Mouse (Mus musculus): ENCODE results near the gene C530025M09Rik. TPM values are rescaled to one million over a fixed set of nuclear protein-coding genes. Genes with fewer than 3 reads are reported as not detected.

Gene C530025M09Rik
- 0.85 and 0.95 TPM in 2 replicates for polyA plus RNA-seq (2015; fragmentation: Nextera tagmentation; extraction: Ambion mirVana)

DNA sequence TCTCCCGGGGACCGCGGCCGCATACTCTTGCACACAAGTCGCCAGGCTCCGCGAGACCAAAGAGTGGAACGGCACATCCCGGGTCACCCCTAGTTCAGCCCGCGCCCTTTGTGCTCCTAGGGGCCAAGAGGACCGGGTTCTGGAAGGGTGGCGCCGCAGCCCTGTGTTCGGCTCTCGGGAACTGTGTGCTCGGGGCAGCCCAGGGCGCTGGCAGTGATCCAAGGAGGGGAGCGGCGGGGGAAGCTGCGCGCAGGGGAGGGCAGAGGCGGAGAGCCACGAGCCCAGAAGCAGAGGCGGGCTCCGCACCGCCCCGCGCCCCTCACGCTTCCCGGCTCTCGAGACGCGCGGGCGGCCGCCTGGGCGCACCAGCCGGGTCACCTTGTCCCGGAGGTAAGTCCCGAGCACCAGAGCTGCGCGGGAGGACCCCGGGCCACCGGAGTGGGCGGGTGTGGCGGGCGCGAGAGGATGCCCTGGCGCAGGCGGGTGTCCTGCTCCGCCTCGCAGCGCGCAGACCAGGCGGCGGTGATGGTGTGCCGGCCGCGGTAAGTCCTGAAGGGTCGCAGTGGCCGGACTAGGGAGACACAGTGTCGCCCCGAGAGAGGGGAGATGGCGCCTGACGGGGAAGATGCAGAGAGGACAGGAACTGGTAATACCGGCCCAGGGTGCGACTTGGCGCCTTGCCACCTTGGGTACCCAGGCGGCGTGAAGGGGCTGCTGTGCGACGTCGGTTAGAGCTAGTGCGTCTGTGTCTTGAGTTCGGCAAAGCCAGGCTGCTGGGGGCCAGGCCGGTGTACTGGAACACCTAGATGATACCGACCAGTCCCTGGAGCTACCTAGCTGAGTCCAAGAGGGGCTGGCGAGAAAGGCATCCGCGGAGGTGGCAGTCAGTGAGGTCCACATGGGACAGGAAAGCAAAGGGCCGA is at the start of gene C530025M09Rik:
C530025M09Rik (minus strand) TSS at position 678 of the 923 bp plus-strand sequence.
- H3K4me1 ChIP-seq (replicated peaks): peaks cover 21% of the 10 kb centered on the region
- H3K27ac ChIP-seq: peak within 1 kb of the TSS; percentile 19; the same call in 1 of the 2 replicates
- H3K36me3 ChIP-seq: no peaks in the 10 kb centered on the region
- H3K9me3 ChIP-seq: no peaks in the 10 kb centered on the region
- H3K4me3 ChIP-seq (replicated peaks): peak within 1 kb of the TSS; percentile 70
- peak; percentile 93 for ATAC-seq
- WGBS: under 1% methylated on average over 63 of the region's 82 CpGs
- H3K4me2 ChIP-seq (replicated peaks): peak within 1 kb of the TSS; percentile 93
- peaks cover 49% of the 10 kb centered on the region for H3K27me3 ChIP-seq
- peak within 1 kb of the TSS; percentile 73 for H3K9ac ChIP-seq (replicated peaks)

DNA sequence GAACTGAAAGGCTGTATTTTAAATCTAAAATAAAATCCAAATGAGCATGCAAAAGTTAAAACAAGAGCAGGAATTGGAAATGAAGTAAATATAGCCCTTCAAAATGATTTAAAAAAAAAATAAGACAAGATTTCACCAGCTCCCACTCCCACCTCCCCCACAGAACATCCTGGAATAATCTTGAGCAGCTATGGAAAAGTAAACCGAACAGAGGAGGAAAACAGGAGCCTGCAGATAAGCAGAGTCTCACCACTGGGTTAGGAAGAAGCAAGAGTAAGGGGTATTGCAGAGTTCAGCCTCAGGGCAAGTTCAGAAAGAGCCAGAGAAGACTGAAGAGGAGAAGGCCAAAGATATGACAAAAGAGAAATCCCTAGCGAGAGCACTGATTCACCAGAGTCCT is 46.9 kb upstream of the C530025M09Rik start:
- Histone ChIP-seq H3K27me3 (no peaks in the 10 kb centered on the region), H3K9ac (replicated peaks) (no peak overlapping the region), H3K4me2 (replicated peaks) (no peak overlapping the region), H3K4me3 (replicated peaks) (no peak overlapping the region), H3K9me3 (no peaks in the 10 kb centered on the region), H3K27ac (no peak overlapping the region), H3K36me3 (no peaks in the 10 kb centered on the region), H3K4me1 (replicated peaks) (no peaks in the 10 kb centered on the region)
- no peak for ATAC-seq
- 84% methylated on average over 2 of the region's 2 CpGs for WGBS

GRCm38 (mm10) chr2:149873346-149873745 is 42.3 kb upstream of the C530025M09Rik start:
- Histone ChIP-seq H3K27me3 (no peaks in the 10 kb centered on the region), H3K9ac (replicated peaks) (no peak overlapping the region), H3K9me3 (no peaks in the 10 kb centered on the region), H3K36me3 (no peaks in the 10 kb centered on the region), H3K4me3 (replicated peaks) (no peak overlapping the region), H3K4me2 (replicated peaks) (no peak overlapping the region), H3K27ac (no peak overlapping the region), H3K4me1 (replicated peaks) (no peaks in the 10 kb centered on the region)
- ATAC-seq: no peak
- 97% methylated on average over 3 of the region's 3 CpGs for WGBS

GRCm38 (mm10) chr2:149872496-149872895 is 41.5 kb upstream of the C530025M09Rik start:
- Histone ChIP-seq H3K36me3 (no peaks in the 10 kb centered on the region), H3K4me1 (replicated peaks) (no peaks in the 10 kb centered on the region), H3K27me3 (no peaks in the 10 kb centered on the region), H3K9ac (replicated peaks) (no peak overlapping the region), H3K4me3 (replicated peaks) (no peak overlapping the region), H3K4me2 (replicated peaks) (no peak overlapping the region), H3K27ac (no peak overlapping the region), H3K9me3 (no peaks in the 10 kb centered on the region)
- 93% methylated on average over 4 of the region's 4 CpGs for WGBS
- no peak for ATAC-seq

DNA sequence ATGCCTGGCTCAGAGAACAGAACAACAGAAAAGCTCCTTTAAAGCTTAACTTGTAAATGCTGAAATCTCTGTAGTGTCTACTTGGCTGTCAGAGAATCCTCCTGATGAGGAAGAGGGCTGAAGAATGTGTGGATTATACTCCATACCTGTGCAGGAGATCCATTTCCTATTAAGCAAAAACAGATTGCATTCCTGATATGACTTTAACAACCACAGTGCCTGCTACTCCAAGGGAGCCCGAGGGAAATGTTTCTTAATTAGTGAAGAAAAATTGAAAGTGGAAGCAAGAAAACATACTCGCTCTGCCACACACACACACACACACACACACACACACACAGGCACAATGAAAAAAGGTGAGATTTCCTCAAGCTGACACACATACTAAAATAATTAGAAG is 39.5 kb upstream of the C530025M09Rik start:
- Histone ChIP-seq H3K27me3 (no peaks in the 10 kb centered on the region), H3K4me3 (replicated peaks) (no peak overlapping the region), H3K9ac (replicated peaks) (no peak overlapping the region), H3K4me2 (replicated peaks) (no peak overlapping the region), H3K36me3 (no peaks in the 10 kb centered on the region), H3K27ac (no peak overlapping the region), H3K4me1 (replicated peaks) (no peaks in the 10 kb centered on the region), H3K9me3 (no peaks in the 10 kb centered on the region)
- 77% methylated on average over 2 of the region's 2 CpGs for WGBS
- peak; percentile 27; the same call in 1 of the 2 replicates for ATAC-seq

DNA sequence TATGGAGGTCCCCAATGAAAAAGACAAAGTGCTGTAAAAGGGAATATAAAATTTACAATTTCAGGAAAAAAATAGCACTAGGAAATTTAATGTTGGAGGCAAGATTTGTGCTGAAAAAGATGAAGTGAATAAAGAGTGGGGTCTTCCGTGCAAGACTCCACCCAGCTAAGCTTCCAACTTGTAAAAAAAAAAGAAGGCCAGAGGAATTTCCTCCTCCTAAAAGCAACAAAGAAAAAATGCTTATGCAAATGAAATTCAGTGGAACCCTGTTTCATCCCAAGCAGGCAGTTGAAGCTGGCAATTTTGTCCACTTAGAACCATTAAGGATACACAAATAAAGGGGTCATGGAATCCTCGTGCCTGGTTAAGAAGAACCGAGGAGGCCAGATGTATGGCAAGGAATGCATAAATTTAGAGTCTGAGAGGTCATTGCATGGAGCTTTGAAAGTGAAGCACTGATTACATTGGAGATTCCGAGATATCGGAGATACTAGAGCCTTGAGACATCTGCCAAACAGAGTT is 35.0 kb upstream of the C530025M09Rik start:
- no peak overlapping the region for H3K9ac ChIP-seq (replicated peaks)
- no peaks in the 10 kb centered on the region for H3K4me1 ChIP-seq (replicated peaks)
- no peak overlapping the region for H3K27ac ChIP-seq
- no peaks in the 10 kb centered on the region for H3K9me3 ChIP-seq
- no peak for ATAC-seq
- 68% methylated on average over 5 of the region's 5 CpGs for WGBS
- H3K27me3 ChIP-seq: no peaks in the 10 kb centered on the region
- H3K4me3 ChIP-seq (replicated peaks): no peak overlapping the region
- H3K4me2 ChIP-seq (replicated peaks): no peak overlapping the region
- no peaks in the 10 kb centered on the region for H3K36me3 ChIP-seq

DNA sequence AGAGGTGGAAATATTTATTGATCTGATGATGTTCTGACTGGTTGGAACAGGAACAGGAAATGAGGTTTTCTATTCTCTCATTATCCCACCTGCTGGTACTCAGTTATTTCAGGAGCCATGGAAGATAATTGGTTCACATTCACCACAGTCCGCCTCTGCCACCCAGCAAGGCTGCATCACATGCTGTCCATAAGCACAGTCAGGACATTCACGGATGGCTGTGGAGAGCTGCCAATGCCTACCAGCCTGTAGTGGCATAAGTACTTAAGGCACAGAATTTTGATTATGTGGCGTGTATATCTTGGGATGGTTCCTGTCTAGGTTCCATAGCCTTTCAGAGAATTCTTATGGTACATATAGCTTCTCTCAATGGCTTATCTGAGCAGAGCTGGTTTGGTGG is 30.0 kb upstream of the C530025M09Rik start:
- Histone ChIP-seq H3K4me2 (replicated peaks) (no peak overlapping the region), H3K4me3 (replicated peaks) (no peak overlapping the region), H3K9ac (replicated peaks) (no peak overlapping the region), H3K36me3 (no peaks in the 10 kb centered on the region), H3K27me3 (no peaks in the 10 kb centered on the region), H3K9me3 (no peaks in the 10 kb centered on the region), H3K27ac (no peak overlapping the region), H3K4me1 (replicated peaks) (no peaks in the 10 kb centered on the region)
- 90% methylated on average over 3 of the region's 3 CpGs for WGBS
- no peak for ATAC-seq

GRCm38 (mm10) chr2:149848778-149849177 is 17.8 kb upstream of the C530025M09Rik start:
- H3K27ac ChIP-seq: no peak overlapping the region
- no peak for ATAC-seq

GRCm38 (mm10) chr2:149844575-149844974 is 13.6 kb upstream of the C530025M09Rik start:
- H3K9me3 ChIP-seq: no peaks in the 10 kb centered on the region
- H3K9ac ChIP-seq (replicated peaks): no peak overlapping the region
- H3K4me2 ChIP-seq (replicated peaks): no peak overlapping the region
- H3K27me3 ChIP-seq: no peaks in the 10 kb centered on the region
- H3K4me3 ChIP-seq (replicated peaks): no peak overlapping the region
- ATAC-seq: no peak
- WGBS: 86% methylated on average over 2 of the region's 2 CpGs
- H3K4me1 ChIP-seq (replicated peaks): no peaks in the 10 kb centered on the region
- no peak overlapping the region for H3K27ac ChIP-seq
- no peaks in the 10 kb centered on the region for H3K36me3 ChIP-seq

More at GRCm38 (mm10) chr2:149848778-149849177, 17.8 kb upstream of the C530025M09Rik start:
- no peaks in the 10 kb centered on the region for H3K27me3 ChIP-seq
- H3K4me1 ChIP-seq (replicated peaks): no peaks in the 10 kb centered on the region
- H3K9ac ChIP-seq (replicated peaks): no peak overlapping the region
- WGBS: 73% methylated on average over 4 of the region's 4 CpGs
- H3K4me3 ChIP-seq (replicated peaks): no peak overlapping the region
- H3K4me2 ChIP-seq (replicated peaks): no peak overlapping the region
- no peaks in the 10 kb centered on the region for H3K36me3 ChIP-seq
- no peaks in the 10 kb centered on the region for H3K9me3 ChIP-seq

- H3K9ac ChIP-seq (replicated peaks): no peak overlapping the region
- 97% methylated on average over 2 of the region's 2 CpGs for WGBS
- no peaks in the 10 kb centered on the region for H3K36me3 ChIP-seq
- H3K4me2 ChIP-seq (replicated peaks): no peak overlapping the region
- H3K27ac ChIP-seq: no peak overlapping the region
- H3K4me1 ChIP-seq (replicated peaks): no peaks in the 10 kb centered on the region
- H3K9me3 ChIP-seq: no peaks in the 10 kb centered on the region
- H3K4me3 ChIP-seq (replicated peaks): no peak overlapping the region
- no peaks in the 10 kb centered on the region for H3K27me3 ChIP-seq
- ATAC-seq: no peak
These were observed 8.7 kb upstream of the C530025M09Rik start for GRCm38 (mm10) chr2:149839666-149840065.

GRCm38 (mm10) chr2:149836471-149837135 is 5.6 kb upstream of the C530025M09Rik start:
- Histone ChIP-seq H3K36me3 (no peaks in the 10 kb centered on the region), H3K9me3 (no peaks in the 10 kb centered on the region), H3K27ac (no peak overlapping the region), H3K4me2 (replicated peaks) (no peak overlapping the region), H3K4me3 (replicated peaks) (no peak overlapping the region), H3K9ac (replicated peaks) (no peak overlapping the region), H3K4me1 (replicated peaks) (peaks cover 10% of the 10 kb centered on the region), H3K27me3 (peaks cover 23% of the 10 kb centered on the region)
- ATAC-seq: no peak
- 84% methylated on average over 2 of the region's 2 CpGs for WGBS

GRCm38 (mm10) chr2:149835091-149835490 is 4.1 kb upstream of the C530025M09Rik start:
- ATAC-seq: no peak
- Histone ChIP-seq H3K4me1 (replicated peaks) (peaks cover 19% of the 10 kb centered on the region), H3K9ac (replicated peaks) (no peak overlapping the region), H3K27ac (no peak overlapping the region), H3K4me2 (replicated peaks) (no peak overlapping the region), H3K36me3 (no peaks in the 10 kb centered on the region), H3K9me3 (no peaks in the 10 kb centered on the region), H3K4me3 (replicated peaks) (no peak overlapping the region), H3K27me3 (peaks cover 35% of the 10 kb centered on the region)
- 98% methylated on average over 1 of the region's 1 CpGs for WGBS
